Mouse (Mus musculus): Measurements from ENCODE around the gene Sprr2d.

Sprr2d gene

DNA sequence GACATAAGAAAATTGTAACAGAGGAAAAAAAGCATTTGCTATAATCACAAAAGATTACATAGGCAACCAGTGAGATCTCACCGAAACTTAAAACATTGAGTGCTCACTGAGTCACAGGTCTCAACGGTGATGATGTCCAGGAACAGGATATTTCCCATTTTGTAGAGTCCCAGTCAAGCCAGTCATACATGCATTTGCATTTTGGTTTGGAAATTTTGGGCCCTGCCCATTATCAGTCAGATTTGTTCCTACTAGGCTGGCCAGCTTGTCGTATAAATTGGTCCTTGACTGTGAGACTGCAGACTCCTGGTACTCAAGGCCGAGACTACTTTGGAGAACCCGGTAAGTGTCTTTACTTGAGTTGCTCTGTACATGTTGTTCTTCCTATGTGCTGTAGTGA lies at the start of gene Sprr2d:
TSS of gene Sprr2d (plus strand) at position 301 of the 400 bp plus-strand sequence.
- DNase-seq (ENCODE audit: low spot score in 2 of 2), result no peak

GRCm38 (mm10) chr3:92307406-92307805 lies 31.5 kb upstream of the Sprr2d start:
- no peak for DNase-seq (ENCODE audit: low spot score in 2 of 2)

GRCm38 (mm10) chr3:92316320-92316719 lies 22.6 kb upstream of the Sprr2d start, which contains the start of gene Sprr2b:
TSS of gene Sprr2b (plus strand) at chr3:92316620.
- DNase-seq (ENCODE audit: low spot score in 2 of 2), result no peak

DNA sequence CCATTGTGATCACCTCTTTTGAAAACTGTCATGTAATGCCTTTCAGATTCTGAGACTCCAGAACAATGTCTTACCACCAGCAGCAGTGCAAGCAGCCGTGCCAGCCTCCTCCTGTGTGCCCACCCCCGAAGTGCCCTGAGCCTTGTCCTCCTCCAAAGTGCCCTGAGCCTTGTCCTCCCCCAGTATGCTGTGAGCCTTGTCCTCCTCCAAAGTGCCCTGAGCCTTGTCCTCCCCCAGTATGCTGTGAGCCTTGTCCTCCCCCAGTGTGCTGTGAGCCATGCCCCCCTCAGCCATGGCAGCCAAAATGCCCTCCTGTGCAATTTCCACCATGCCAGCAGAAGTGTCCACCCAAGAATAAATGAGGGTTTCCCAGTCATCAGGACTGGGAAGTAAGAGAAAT lies 21.6 kb upstream of the Sprr2d start:
- DNase-seq (ENCODE audit: low spot score in 2 of 2), result no peak

GRCm38 (mm10) chr3:92336278-92336677 lies 2.7 kb upstream of the Sprr2d start:
- DNase-seq (ENCODE audit: low spot score in 2 of 2), result no peak

GRCm38 (mm10) chr3:92351843-92352242 lies 12.9 kb downstream of the Sprr2d start, which contains the start of gene Sprr2e:
TSS of gene Sprr2e (plus strand) at chr3:92352143.
- DNase-seq (ENCODE audit: low spot score in 2 of 2), result no peak

- no peak for DNase-seq (ENCODE audit: low spot score in 2 of 2)
Measured at GRCm38 (mm10) chr3:92361619-92362018, 22.7 kb downstream of the Sprr2d start.

DNA sequence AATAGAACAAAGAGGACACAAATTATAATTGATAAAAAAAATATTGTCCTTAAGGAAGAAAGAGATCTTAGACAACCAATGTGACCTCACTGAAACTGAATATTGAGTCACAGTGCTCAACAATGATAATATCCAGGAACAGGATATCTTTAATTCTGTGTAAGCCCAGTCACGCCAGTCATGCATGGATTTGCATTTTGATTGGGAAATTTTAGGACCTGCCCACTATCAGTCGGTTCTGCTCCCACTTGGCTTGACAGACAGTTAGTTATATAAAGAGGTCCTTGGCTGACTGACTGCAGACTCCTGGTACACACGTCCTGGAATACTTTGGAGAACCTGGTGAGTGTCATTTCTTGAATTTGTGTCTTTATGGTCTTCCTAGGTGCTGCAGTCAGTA lies 25.9 kb downstream of the Sprr2d start, which contains the start of gene Sprr2f:
TSS of gene Sprr2f (plus strand) at position 301 of the 400 bp plus-strand sequence.
- DNase-seq (ENCODE audit: low spot score in 2 of 2), result no peak

GRCm38 (mm10) chr3:92373613-92374012 lies 34.7 kb downstream of the Sprr2d start:
- no peak for DNase-seq (ENCODE audit: low spot score in 2 of 2)

DNA sequence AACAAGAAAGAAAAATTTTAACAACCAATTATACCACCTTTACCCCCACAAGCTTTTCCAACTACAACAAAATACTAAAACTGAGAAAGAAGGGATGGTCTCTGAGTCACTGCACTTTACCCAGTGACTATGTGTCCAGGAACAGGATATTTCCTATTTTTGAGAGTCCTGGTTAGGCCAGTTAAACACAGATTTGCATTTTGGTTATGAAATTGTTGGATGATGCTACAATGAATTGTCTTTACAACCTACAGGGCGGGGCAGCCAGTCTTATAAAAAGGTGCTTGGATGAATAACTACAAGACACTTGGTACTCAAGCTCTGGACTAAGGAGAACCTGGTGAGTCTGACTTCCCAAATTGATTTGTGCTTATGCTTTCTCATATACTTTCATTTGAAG lies 46.4 kb downstream of the Sprr2d start, which contains the start of gene Sprr2h:
TSS of gene Sprr2h (plus strand) at position 301 of the 400 bp plus-strand sequence.
- no peak for DNase-seq (ENCODE audit: low spot score in 2 of 2)
